Mouse (Mus musculus) kidney, adult 2 months (tissue): ENCODE data around the gene Lyrm4. TPM values are rescaled to one million over a fixed set of nuclear protein-coding genes. Genes with fewer than 3 reads are reported as not detected.

Experiments
- DNase-seq: peaks from one replicate; pipeline ENCODE4 v3.0.0; 2021
- H3K27ac ChIP-seq: fragments of 200-500 bp; 2 replicates; pipeline ENCODE4 v1.5.1; 2012; ENCODE audit warnings: low read depth, low read length, control low read depth, inconsistent platforms; ENCODE audit not compliant: insufficient read depth
- H3K27me3 ChIP-seq: fragments of 200-500 bp; replicated peaks from 2 replicates; pipeline ENCODE4 v1.6.1; 2012; ENCODE audit warnings: mild to moderate bottlenecking, moderate library complexity, low read length, inconsistent platforms; ENCODE audit not compliant: control insufficient read depth, insufficient read depth
- H3K36me3 ChIP-seq: fragments of 200-500 bp; 2 replicates; pipeline ENCODE4 v1.6.1; 2012; ENCODE audit warnings: mild to moderate bottlenecking, moderate library complexity, low read length, inconsistent platforms; ENCODE audit not compliant: control insufficient read depth, insufficient read depth
- H3K4me1 ChIP-seq: fragments of 200-500 bp; 2 replicates; pipeline ENCODE4 v1.6.1; 2011; ENCODE audit warnings: low read length; ENCODE audit not compliant: control insufficient read depth, insufficient read depth
- H3K4me3 ChIP-seq: fragments of 200-500 bp; 2 replicates; pipeline ENCODE4 v1.5.1; 2011; ENCODE audit warnings: mild to moderate bottlenecking, low read depth, low read length, control low read depth; ENCODE audit not compliant: insufficient read depth
- CTCF ChIP-seq: fragments of 200-500 bp; conservative IDR thresholded peaks from 2 replicates; pipeline ENCODE4 v1.5.1; 2011; ENCODE audit warnings: low read depth, mild to moderate bottlenecking, control low read depth, low read length, moderate library complexity, mixed read lengths; ENCODE audit not compliant: insufficient read depth, insufficient read length
- POLR2A ChIP-seq: fragments of 200-500 bp; IDR thresholded peaks from one replicate; pipeline ENCODE4 v1.6.1; 2011; ENCODE audit warnings: low read depth, low read length, control low read depth
- WGBS: fragments of 180-500 bp; shearing (Covaris S2); methylation state at CpG from one replicate; pipeline ENCODE4 v1.1.7; 2018; 5-methylcytosine and 5-hydroxymethylcytosine counted together
- polyA plus RNA-seq: library from polyadenylated mRNA; depleted of rRNA; stranded (reverse); fragments of >200 nt; gene quantifications from 2 replicates; pipeline ENCODE4 v1.2.3, GENCODE M21; 2012

Lyrm4 gene
- polyA plus RNA-seq, 1 experiment, result 10.3 TPM

DNA sequence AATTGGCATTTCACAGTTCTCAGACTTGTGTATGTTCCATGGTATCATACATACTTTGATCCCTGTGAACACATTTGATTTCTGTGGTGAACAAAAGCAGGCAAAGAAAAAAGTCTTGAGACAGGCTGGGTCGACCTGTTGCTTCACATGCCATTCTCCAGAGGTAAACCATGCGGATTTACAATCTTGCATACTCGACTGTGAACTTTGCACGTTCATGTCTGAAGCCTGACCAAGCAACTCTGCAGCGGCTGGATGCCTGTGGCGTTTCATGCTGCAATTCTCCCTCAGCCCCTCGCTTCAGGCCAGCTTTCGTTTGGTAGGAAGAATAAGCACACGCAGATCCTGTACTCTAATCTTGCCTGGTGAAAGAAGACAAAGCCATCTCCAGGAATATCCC, 85.4 kb downstream of the Lyrm4 start:
- Histone ChIP-seq H3K4me3 (no peak overlapping the region), H3K36me3 (no peaks in the 10 kb centered on the region), H3K27me3 (no peaks in the 10 kb centered on the region), H3K27ac (no peak overlapping the region), H3K4me1 (no peaks in the 10 kb centered on the region; the same call in 1 of the 2 replicates)
- 52% methylated on average over 9 of the region's 9 CpGs for WGBS
- DNase-seq, result peak; percentile 56
- no peak for TF ChIP-seq CTCF
- TF ChIP-seq POLR2A, result no peak

GRCm38 (mm10) chr13:36019309-36020274, 97.7 kb downstream of the Lyrm4 start:
- no peak for TF ChIP-seq POLR2A
- peak; percentile 61 for TF ChIP-seq CTCF
- Histone ChIP-seq H3K4me1 (peaks cover 3% of the 10 kb centered on the region; the same call in 1 of the 2 replicates), H3K4me3 (no peak overlapping the region), H3K27ac (no peak overlapping the region), H3K27me3 (no peaks in the 10 kb centered on the region), H3K36me3 (no peaks in the 10 kb centered on the region)
- DNase-seq, result peak; percentile 77
- 55% methylated on average over 10 of the region's 10 CpGs for WGBS

DNA sequence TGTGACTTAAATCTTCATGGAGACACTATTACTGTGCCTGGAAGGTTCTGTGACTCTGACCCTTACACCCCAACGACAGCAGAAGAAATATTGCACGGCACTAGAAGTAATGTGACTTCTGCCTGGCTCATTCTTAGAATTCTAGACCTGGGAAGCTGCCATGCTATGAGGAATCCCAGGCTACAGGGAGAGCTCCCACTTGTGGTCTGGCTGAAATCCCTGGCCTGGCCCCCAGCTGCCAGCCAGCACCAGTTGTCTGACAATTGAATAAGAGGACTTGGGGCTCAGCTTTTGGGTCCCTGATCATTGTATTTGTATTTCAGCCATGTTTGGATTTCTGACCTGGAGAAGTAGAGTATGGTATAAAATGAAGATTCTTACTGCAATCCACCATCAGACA, 99.3 kb downstream of the Lyrm4 start:
- peak; percentile 18 for DNase-seq
- 33% methylated on average over 2 of the region's 2 CpGs for WGBS
- Histone ChIP-seq H3K27ac (no peak overlapping the region), H3K36me3 (no peaks in the 10 kb centered on the region), H3K4me1 (peaks cover 3% of the 10 kb centered on the region; the same call in 1 of the 2 replicates), H3K4me3 (no peak overlapping the region), H3K27me3 (no peaks in the 10 kb centered on the region)
- no peak for TF ChIP-seq POLR2A
- TF ChIP-seq CTCF, result no peak

DNA sequence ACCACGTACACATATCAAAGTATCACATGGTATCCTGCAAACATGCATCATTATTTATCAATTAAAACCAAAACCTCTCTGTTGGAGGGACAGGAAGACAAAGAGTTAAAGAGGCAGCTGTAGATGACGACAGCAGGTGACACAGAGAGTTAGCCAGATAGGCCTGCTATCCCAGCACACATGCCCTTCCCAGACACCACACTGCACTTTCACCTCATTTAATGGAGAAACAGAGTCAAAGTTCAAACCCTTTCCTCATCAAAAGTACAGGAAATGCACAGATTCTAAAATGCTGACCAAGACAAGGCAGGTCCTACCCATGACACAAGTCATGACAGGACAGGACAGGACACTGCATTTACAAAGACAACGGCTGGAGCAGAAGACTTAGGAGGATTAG, 101.7 kb downstream of the Lyrm4 start:
- TF ChIP-seq CTCF, result no peak
- no peak for TF ChIP-seq POLR2A
- Histone ChIP-seq H3K36me3 (no peaks in the 10 kb centered on the region), H3K27me3 (no peaks in the 10 kb centered on the region), H3K27ac (no peak overlapping the region), H3K4me3 (no peak overlapping the region), H3K4me1 (peaks cover 3% of the 10 kb centered on the region; the same call in 1 of the 2 replicates)
- WGBS, result 59% methylated on average over 3 of the region's 3 CpGs
- DNase-seq, result peak; percentile 59

DNA sequence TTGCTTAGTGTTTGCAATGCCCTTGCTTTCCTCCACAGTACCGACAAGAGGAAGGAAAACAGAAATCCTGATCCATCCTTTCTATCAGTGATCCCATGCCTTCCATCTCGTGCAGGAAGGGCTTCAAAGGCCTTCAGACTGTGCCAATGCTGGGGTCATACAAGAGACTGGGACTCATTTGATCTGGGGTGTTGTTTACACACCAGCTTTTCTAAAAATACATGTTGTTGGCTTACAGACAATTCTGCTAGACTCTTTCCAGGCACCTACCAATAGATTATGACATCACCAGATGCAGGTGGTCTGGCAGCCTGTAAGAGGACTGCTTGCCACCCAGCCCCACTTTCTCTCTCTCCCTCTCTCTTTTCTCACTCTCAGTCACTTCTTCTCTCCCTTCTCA, 107.3 kb downstream of the Lyrm4 start:
- TF ChIP-seq POLR2A, result no peak
- TF ChIP-seq CTCF, result no peak
- WGBS, result 52% methylated on average over 2 of the region's 2 CpGs
- no peak overlapping the region for H3K27ac ChIP-seq
- H3K36me3 ChIP-seq, result no peaks in the 10 kb centered on the region
- no peaks in the 10 kb centered on the region for H3K4me1 ChIP-seq
- no peak for DNase-seq
- H3K4me3 ChIP-seq, result no peak overlapping the region
- no peaks in the 10 kb centered on the region for H3K27me3 ChIP-seq

- Histone ChIP-seq H3K36me3 (no peaks in the 10 kb centered on the region), H3K27ac (no peak overlapping the region), H3K27me3 (no peaks in the 10 kb centered on the region), H3K4me1 (no peaks in the 10 kb centered on the region; the same call in 1 of the 2 replicates), H3K4me3 (no peak overlapping the region)
- 78% methylated on average over 1 of the region's 1 CpGs for WGBS
- no peak for DNase-seq
- TF ChIP-seq CTCF (no peak), POLR2A (no peak)
These were observed 116.5 kb downstream of the Lyrm4 start for GRCm38 (mm10) chr13:36000798-36001197.

GRCm38 (mm10) chr13:35997606-35998005, 119.7 kb downstream of the Lyrm4 start:
- no peak for DNase-seq
- peaks cover 4% of the 10 kb centered on the region; the same call in 1 of the 2 replicates for H3K4me1 ChIP-seq
- H3K27me3 ChIP-seq, result no peaks in the 10 kb centered on the region
- WGBS, result 95% methylated on average over 4 of the region's 4 CpGs
- TF ChIP-seq CTCF, result no peak
- no peak for TF ChIP-seq POLR2A
- no peak overlapping the region for H3K4me3 ChIP-seq
- H3K36me3 ChIP-seq, result no peaks in the 10 kb centered on the region
- H3K27ac ChIP-seq, result no peak overlapping the region
